Comparison of ENCODE assay signal across 8 mouse cellular contexts in genomic region chr13:37880581-37881130, GRCm38 (mm10).
DNase-seq lines count a peak whose midpoint lies in the region; ATAC-seq and TF ChIP-seq lines count a peak whose summit lies in the region.
"Had no signal": no experiment of that assay in that cellular context is flagged by ENCODE, and none has a peak within 500 bp of the region (broad histone marks: within the 10 kb centered on the region; RNA-seq: fewer than 3 reads in every experiment).

No protein-coding gene starts in this region.

- H3K4me2 ChIP-seq in forebrain, embryonic 12.5 days = no peak overlapping the region
- H3K4me2 ChIP-seq: hindbrain, embryonic 14.5 days had no signal

- H3K4me3 ChIP-seq in C2C12 (ENCODE audit: insufficient read depth, poor library complexity, severe bottlenecking) (no peak overlapping the region), macrophage (ENCODE audit: inconsistent target) (no peak overlapping the region)
- no peak overlapping the region for H3K4me3 ChIP-seq in forebrain, embryonic 12.5 days (replicated peaks)

- 0 out of 2 replicates have a peak, but pooled peaks cover 4% of the 10 kb centered on the region for H3K4me1 ChIP-seq in forebrain, embryonic 12.5 days

- H3K36me3 ChIP-seq in C2C12 (ENCODE audit: control insufficient read depth, insufficient read depth) (no peaks in the 10 kb centered on the region), macrophage (ENCODE audit: inconsistent target) (no peaks in the 10 kb centered on the region)
- no peaks in the 10 kb centered on the region for H3K36me3 ChIP-seq in forebrain, embryonic 12.5 days (replicated peaks)

- peaks cover 63% of the 10 kb centered on the region for H3K79me3 ChIP-seq in C2C12 (ENCODE audit: low read depth)

- TF ChIP-seq CTCF in C2C12 (IDR thresholded peaks at IDR 0.05; ENCODE audit: control insufficient read depth, insufficient read depth, insufficient read length) = no peak

- no peak overlapping the region for H3K9ac ChIP-seq in forebrain, embryonic 12.5 days
- H3K9ac ChIP-seq: hindbrain, embryonic 14.5 days had no signal

- H3ac ChIP-seq in C2C12 (ENCODE audit: control insufficient read depth, insufficient read length, low read depth) = no peak overlapping the region

- no peaks in the 10 kb centered on the region for H3K27me3 ChIP-seq in C2C12 (ENCODE audit: control insufficient read depth, insufficient read depth, insufficient read length)
- H3K27me3 ChIP-seq in forebrain, embryonic 12.5 days = no peaks in the 10 kb centered on the region

- no peaks in the 10 kb centered on the region for H3K9me3 ChIP-seq in forebrain, embryonic 12.5 days

- 2% methylated on average over 9 of the region's 9 CpGs for WGBS in macrophage (ENCODE audit: missing documents)
- 74% methylated on average over 9 of the region's 9 CpGs for WGBS in forebrain, embryonic 12.5 days

- H3K79me2 ChIP-seq in C2C12 (ENCODE audit: control insufficient read depth, insufficient read depth) (peaks cover 99% of the 10 kb centered on the region), macrophage (ENCODE audit: inconsistent target) (peaks cover 100% of the 10 kb centered on the region)

- peak overlapping the region; percentile 98 for H3K27ac ChIP-seq in macrophage
- H3K27ac ChIP-seq in forebrain, embryonic 12.5 days = no peak overlapping the region
- H3K27ac ChIP-seq: hindbrain, embryonic 14.5 days had no signal

- peak; percentile 43 to 63; a peak in 3 of 4 replicates for ATAC-seq in hematopoietic stem cell, adult 5-6 weeks (replicated peaks in 1 of 2; ENCODE audit: insufficient read depth in 1 of 2, low FRiP score in 2 of 2, low TSS enrichment in 1 of 2, low read depth in 1 of 2, poor library complexity in 2 of 2, severe bottlenecking in 2 of 2)
- ATAC-seq in forebrain, embryonic 12.5 days (ENCODE audit: low FRiP score) = no peak

- DNase-seq in 416B (ENCODE audit: low read depth) = peak; percentile 90
- DNase-seq in frontal cortex, postnatal 10 days (ENCODE audit: low spot score in 2 of 2) = no peak
- no peak for DNase-seq in right cerebral cortex, postnatal 10 days (ENCODE audit: low spot score in 2 of 2)

TF ChIP-seq in C2C12, 6 proteins besides CTCF, POLR2A, EP300 and RAD21:
- TF ChIP-seq CEBPB (IDR thresholded peaks at IDR 0.05; ENCODE audit: low read depth) (no peak), MYOD1 (IDR thresholded peaks at IDR 0.05; ENCODE audit: control insufficient read depth, insufficient read length, low read depth) (peak; percentile 42), FOSL1 (IDR thresholded peaks at IDR 0.05; ENCODE audit: insufficient read depth, low read length, poor library complexity, severe bottlenecking) (no peak)
